In genomic region chr11:106249326-106249725, GRCm38 (mm10) we compare ENCODE assay signal across 16 mouse cellular contexts. TPM values are rescaled to one million over a fixed set of nuclear protein-coding genes. Genes with fewer than 3 reads are reported as not detected.
A peak's percentile ranks its signal among the peaks of the same experiment; 100 is the strongest.
DNase-seq lines count a peak whose midpoint lies in the region; ATAC-seq and TF ChIP-seq lines count a peak whose summit lies in the region.
"Had no signal": no experiment of that assay in that cellular context is flagged by ENCODE, and none has a peak within 500 bp of the region (broad histone marks: within the 10 kb centered on the region; RNA-seq: fewer than 3 reads in every experiment).

No protein-coding gene starts in this region.

- peaks cover 9% of the 10 kb centered on the region; the same call in 1 of the 2 replicates for H3K4me1 ChIP-seq in kidney, adult 2 months (ENCODE audit: control insufficient read depth, insufficient read depth, low read length)
- H3K4me1 ChIP-seq in kidney, embryonic 14.5 days (ENCODE audit: control insufficient read depth, insufficient read depth, low read length): no peaks in the 10 kb centered on the region
- no peaks in the 10 kb centered on the region for H3K4me1 ChIP-seq in hindbrain, embryonic 11.5 days (replicated peaks; ENCODE audit: control insufficient read depth, insufficient read depth, low read length)
- H3K4me1 ChIP-seq: forebrain, embryonic 13.5 days; hindbrain, embryonic 13.5 days had no signal

- H3K4me3 ChIP-seq in kidney, adult 2 months (ENCODE audit: insufficient read depth, low read depth, low read length): no peak overlapping the region
- H3K4me3 ChIP-seq in kidney, embryonic 14.5 days (ENCODE audit: low read length): no peak overlapping the region
- no peak overlapping the region for H3K4me3 ChIP-seq in hindbrain, embryonic 11.5 days (ENCODE audit: low read depth, low read length)
- H3K4me3 ChIP-seq: embryonic facial prominence, embryonic 10.5 days; forebrain, embryonic 13.5 days; heart, embryonic 12.5 days; hindbrain, embryonic 13.5 days had no signal

- peaks cover 5% of the 10 kb centered on the region for H3K9me3 ChIP-seq in kidney, embryonic 14.5 days (ENCODE audit: control insufficient read depth, low read length)
- H3K9me3 ChIP-seq in hindbrain, embryonic 11.5 days (ENCODE audit: control insufficient read depth, low read length): no peaks in the 10 kb centered on the region
- H3K9me3 ChIP-seq: forebrain, embryonic 13.5 days; hindbrain, embryonic 13.5 days had no signal

- TF ChIP-seq POLR2A in kidney, adult 2 months (IDR thresholded peaks at IDR 0.05; ENCODE audit: low read depth, low read length): no peak

- peak; percentile 68 for DNase-seq in heart, adult 11 months
- no peak for DNase-seq in heart, postnatal 25 days (ENCODE audit: low spot score)
- DNase-seq in kidney, adult 2 months: peak; percentile 80
- DNase-seq in layer of hippocampus, adult 11-12 months (ENCODE audit: low spot score): peak; percentile 2
- no peak for DNase-seq in layer of hippocampus, adult 9-11 months
- DNase-seq in hindbrain, embryonic 11.5 days (ENCODE audit: low spot score): no peak
- DNase-seq: adrenal gland, postnatal 14 days; cerebellum, adult 2 months; forebrain, postnatal 0 days; gastrocnemius, postnatal 14 days; heart, postnatal 36 days had no signal

- no peak overlapping the region for H3K9ac ChIP-seq in kidney, embryonic 14.5 days (ENCODE audit: low read depth, low read length)
- H3K9ac ChIP-seq in hindbrain, embryonic 11.5 days (ENCODE audit: low read depth, low read length): no peak overlapping the region
- H3K9ac ChIP-seq: forebrain, embryonic 13.5 days; forebrain, postnatal 0 days; heart, embryonic 12.5 days; hindbrain, embryonic 13.5 days had no signal

- peak overlapping the region; percentile 41; the same call in 1 of the 2 replicates for H3K27ac ChIP-seq in kidney, adult 2 months (ENCODE audit: insufficient read depth, low read depth, low read length)
- H3K27ac ChIP-seq in kidney, embryonic 14.5 days (ENCODE audit: low read depth, low read length): no peak overlapping the region
- no peak overlapping the region for H3K27ac ChIP-seq in hindbrain, embryonic 11.5 days (ENCODE audit: low read depth, low read length)
- H3K27ac ChIP-seq: embryonic facial prominence, embryonic 10.5 days; forebrain, embryonic 13.5 days; hindbrain, embryonic 13.5 days had no signal

- H3K36me3 ChIP-seq in kidney, adult 2 months (ENCODE audit: control insufficient read depth, insufficient read depth, low read length): peaks cover 14% of the 10 kb centered on the region
- peaks cover 94% of the 10 kb centered on the region for H3K36me3 ChIP-seq in kidney, embryonic 14.5 days (ENCODE audit: control insufficient read depth, insufficient read depth, low read length)
- peaks cover 22% of the 10 kb centered on the region for H3K36me3 ChIP-seq in hindbrain, embryonic 11.5 days (ENCODE audit: control insufficient read depth, insufficient read depth, low read length)

- WGBS in kidney, adult 2 months: 61% methylated on average over 7 of the region's 7 CpGs
- WGBS in kidney, embryonic 14.5 days: 81% methylated on average over 7 of the region's 7 CpGs
- 89% methylated on average over 7 of the region's 7 CpGs for WGBS in hindbrain, embryonic 11.5 days

- intact Hi-C loops in heart, postnatal 25 days (cut with DNase I): no loop called here

- H3K4me2 ChIP-seq in kidney, embryonic 14.5 days (replicated peaks; ENCODE audit: low read depth, low read length): no peak overlapping the region
- H3K4me2 ChIP-seq in hindbrain, embryonic 11.5 days (replicated peaks; ENCODE audit: low read depth, low read length): no peak overlapping the region
- H3K4me2 ChIP-seq: forebrain, embryonic 13.5 days; heart, embryonic 12.5 days; hindbrain, embryonic 13.5 days had no signal

- TF ChIP-seq CTCF in kidney, adult 2 months (conservative IDR thresholded peaks at IDR 0.05; ENCODE audit: insufficient read depth, insufficient read length, low read depth, low read length): no peak

- no peaks in the 10 kb centered on the region for H3K27me3 ChIP-seq in kidney, adult 2 months (replicated peaks; ENCODE audit: control insufficient read depth, insufficient read depth, low read length)
- no peaks in the 10 kb centered on the region for H3K27me3 ChIP-seq in kidney, embryonic 14.5 days (ENCODE audit: control insufficient read depth, insufficient read depth, low read length)
- no peaks in the 10 kb centered on the region for H3K27me3 ChIP-seq in hindbrain, embryonic 11.5 days (ENCODE audit: control insufficient read depth, insufficient read depth, low read length)
- H3K27me3 ChIP-seq: forebrain, embryonic 13.5 days; heart, embryonic 12.5 days; hindbrain, embryonic 13.5 days had no signal

- ATAC-seq in kidney, embryonic 14.5 days (ENCODE audit: low FRiP score, low TSS enrichment): no peak
- ATAC-seq in hindbrain, embryonic 11.5 days (ENCODE audit: low FRiP score): no peak
- ATAC-seq: forebrain, embryonic 13.5 days; forebrain, postnatal 0 days had no signal

RNA-seq across cellular contexts. Expression of gene Ftsj3, which starts 6.6 kb away (rescaled TPM):
- total RNA-seq in heart, postnatal 25 days (2021): 10 to 100 TPM; 20.8 to 21.8 TPM
- 11.7 TPM in 2 replicates for polyA plus RNA-seq in kidney, adult 2 months (2012; rRNA removed)
- polyA plus RNA-seq in kidney, embryonic 14.5 days (2014; fragmentation: Nextera tagmentation; extraction: Ambion mirVana): 39.1 and 72.1 TPM in 2 replicates
- 59.4 and 61.2 TPM in 2 replicates for polyA plus RNA-seq in hindbrain, embryonic 11.5 days (2014; fragmentation: Nextera tagmentation; extraction: Ambion mirVana)

RNA-seq across cellular contexts. Expression of gene Psmc5, which starts 6.6 kb away (rescaled TPM):
- total RNA-seq in heart, postnatal 25 days (2021): 100 to 1,000 TPM; 103 to 107 TPM
- 52.5 and 66.9 TPM in 2 replicates for polyA plus RNA-seq in kidney, adult 2 months (2012; rRNA removed)
- polyA plus RNA-seq in kidney, embryonic 14.5 days (2014; fragmentation: Nextera tagmentation; extraction: Ambion mirVana): 303 and 334 TPM in 2 replicates
- polyA plus RNA-seq in hindbrain, embryonic 11.5 days (2014; fragmentation: Nextera tagmentation; extraction: Ambion mirVana): 381 and 414 TPM in 2 replicates

RNA-seq across cellular contexts. Expression of gene Smarcd2, which starts 23.4 kb away (rescaled TPM):
- 10 to 100 TPM; 17.7 to 21.5 TPM for total RNA-seq in heart, postnatal 25 days (2021)
- 70.0 and 77.9 TPM in 2 replicates for polyA plus RNA-seq in kidney, adult 2 months (2012; rRNA removed)
- 54.9 and 78.6 TPM in 2 replicates for polyA plus RNA-seq in kidney, embryonic 14.5 days (2014; fragmentation: Nextera tagmentation; extraction: Ambion mirVana)
- polyA plus RNA-seq in hindbrain, embryonic 11.5 days (2014; fragmentation: Nextera tagmentation; extraction: Ambion mirVana): 31.6 and 33.2 TPM in 2 replicates

RNA-seq across cellular contexts. Expression of gene Tcam1, which starts 27.1 kb away (rescaled TPM):
- not detected for total RNA-seq in heart, postnatal 25 days (2021)
- 0.02 and 0.03 TPM in 2 replicates for polyA plus RNA-seq in kidney, adult 2 months (2012; rRNA removed)
- 0.81 and 1.2 TPM in 2 replicates for polyA plus RNA-seq in kidney, embryonic 14.5 days (2014; fragmentation: Nextera tagmentation; extraction: Ambion mirVana)
- 0.08 and 0.35 TPM in 2 replicates for polyA plus RNA-seq in hindbrain, embryonic 11.5 days (2014; fragmentation: Nextera tagmentation; extraction: Ambion mirVana)
- total RNA-seq: heart, postnatal 36 days had no signal

RNA-seq across cellular contexts. Expression of gene Ddx42, which starts 32.6 kb away (rescaled TPM):
- 10 to 100 TPM; 24.5 to 25.7 TPM for total RNA-seq in heart, postnatal 25 days (2021)
- 8.3 and 10.0 TPM in 2 replicates for polyA plus RNA-seq in kidney, adult 2 months (2012; rRNA removed)
- polyA plus RNA-seq in kidney, embryonic 14.5 days (2014; fragmentation: Nextera tagmentation; extraction: Ambion mirVana): 43.1 and 71.8 TPM in 2 replicates
- 91.4 and 103 TPM in 2 replicates for polyA plus RNA-seq in hindbrain, embryonic 11.5 days (2014; fragmentation: Nextera tagmentation; extraction: Ambion mirVana)

Comparison
In these comparisons a context has a peak if more than half of its experiments do, and no peak if none do; other contexts are left out.
1. DNase-seq: peak in heart, adult 11 months (single experiment), kidney, adult 2 months (single experiment) and layer of hippocampus, adult 11-12 months (single experiment); none in heart, postnatal 25 days (single experiment), layer of hippocampus, adult 9-11 months (single experiment) and hindbrain, embryonic 11.5 days (single experiment).